Mouse (Mus musculus) 3134 (cell line): ENCODE results near the gene Ssxb2.
"Not testable (repeated sequence)": the region's sequence is repeated elsewhere in the genome, so short reads cannot be mapped to it uniquely, and the experiment has no call there.

Source experiments
- DNase-seq: peaks from one replicate; pipeline ENCODE4 v3.0.0-alpha.2; 2011; ENCODE audit warnings: low spot score; ENCODE audit not compliant: insufficient read length; ENCODE audit errors: extremely low read depth

Ssxb2 gene

DNA sequence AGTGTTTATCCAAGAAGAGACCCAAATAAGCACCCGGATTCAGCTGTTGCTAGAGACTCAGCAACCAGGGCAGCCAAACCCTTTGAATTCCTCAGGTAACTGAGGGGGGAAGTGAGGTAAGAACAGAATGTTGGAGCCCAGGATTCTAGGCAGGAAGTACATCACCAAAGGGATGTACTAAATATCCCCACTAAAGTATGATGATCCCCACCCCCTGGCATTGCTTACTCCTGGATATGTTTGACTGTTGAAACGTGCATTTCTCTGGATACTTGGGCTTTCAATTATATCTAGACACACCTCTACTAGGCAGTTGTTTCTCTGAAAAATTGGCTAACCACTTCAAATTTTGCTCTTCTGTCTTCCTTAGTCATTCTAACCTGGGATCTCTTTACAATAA, at the start of gene Ssxb2:
TSS of gene Ssxb2 (minus strand) at position 101 of the 400 bp plus-strand sequence.
- not testable (repeated sequence) for DNase-seq

DNA sequence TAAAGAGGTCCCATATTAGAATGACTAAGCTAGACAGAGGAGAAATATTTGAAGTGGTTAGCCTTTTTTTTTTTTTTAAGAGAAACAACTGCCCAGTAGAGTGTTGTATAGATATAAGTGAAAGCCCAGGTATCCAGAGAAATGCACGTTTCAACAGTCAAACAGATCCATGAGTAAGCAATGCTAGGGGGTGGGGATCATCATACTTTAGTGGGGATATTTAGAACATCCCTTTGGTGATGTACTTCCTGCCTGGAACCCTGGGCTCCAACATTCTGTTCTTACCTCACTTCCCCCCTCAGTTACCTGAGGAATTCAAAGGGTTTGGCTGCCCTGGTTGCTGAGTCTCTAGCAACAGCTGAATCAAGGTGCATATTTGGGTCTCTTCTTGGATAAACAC, 48.5 kb downstream of the Ssxb2 start, which contains the start of gene Ssxb1:
TSS of gene Ssxb1 (plus strand) at position 301 of the 400 bp plus-strand sequence.
- DNase-seq: not testable (repeated sequence)
